1 mouse cellular context compared by ENCODE assay signal in the genomic region with DNA sequence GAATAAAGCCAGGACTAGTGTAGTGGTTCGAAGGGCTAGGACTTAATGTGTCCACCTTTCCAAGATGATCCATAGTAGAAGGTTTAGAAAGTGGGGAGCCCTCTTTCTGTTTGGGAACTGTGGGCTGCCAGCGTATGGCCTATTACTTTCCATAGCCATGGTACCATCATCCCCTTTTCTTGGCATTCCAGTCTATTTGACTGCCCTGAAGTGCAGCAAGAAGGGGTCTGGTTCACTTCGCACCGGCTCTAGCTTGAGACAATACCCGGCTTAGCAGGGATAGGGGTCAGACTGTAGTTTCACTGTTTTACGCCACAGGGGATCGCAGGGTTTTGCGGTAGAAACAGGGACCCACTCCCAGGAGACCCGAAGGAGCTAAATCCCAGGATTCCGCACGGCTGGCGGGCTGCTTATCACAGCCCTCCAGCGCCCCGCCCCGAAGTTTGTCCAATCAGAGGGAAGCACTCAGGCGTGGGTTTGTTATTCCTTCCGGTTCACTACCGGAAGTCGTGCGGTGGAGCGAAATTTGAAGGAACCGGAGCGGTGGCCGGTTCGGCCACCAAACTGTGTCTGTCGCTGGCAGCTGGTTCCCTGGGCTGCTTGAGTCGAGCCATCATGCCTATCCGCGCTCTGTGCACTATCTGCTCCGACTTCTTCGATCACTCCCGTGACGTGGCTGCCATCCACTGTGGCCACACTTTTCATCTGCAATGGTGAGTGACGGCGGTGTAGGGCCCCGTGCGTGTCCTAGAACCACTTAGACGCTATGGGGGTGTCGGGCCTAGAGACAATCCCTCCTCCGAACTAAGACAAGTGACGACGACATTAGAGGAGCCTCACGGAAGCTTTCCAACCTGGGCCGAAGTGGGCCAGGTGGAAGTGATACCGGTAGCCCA.
TF ChIP-seq lines count a peak whose summit lies in the region.

No protein-coding gene starts in this region.

TF ChIP-seq in CH12.LX, 34 proteins besides CTCF, POLR2A, EP300 and RAD21:
- TF ChIP-seq TBP (conservative IDR thresholded peaks at IDR 0.05; ENCODE audit: low read depth, low read length) = peak; percentile 73
- no peak for TF ChIP-seq JUND (conservative IDR thresholded peaks at IDR 0.05; ENCODE audit: low read depth, low read length)
- peak; percentile 57; the same call in 1 of the 2 replicates for TF ChIP-seq MYC (IDR thresholded peaks at IDR 0.05; ENCODE audit: low read depth, low read length)
- TF ChIP-seq HCFC1 (IDR thresholded peaks at IDR 0.05; ENCODE audit: low read depth, low read length) = peak; percentile 86
- TF ChIP-seq MAZ (IDR thresholded peaks at IDR 0.05; ENCODE audit: low read depth, low read length) = 0 out of 2 replicates have a peak, but pooled peaks have one; percentile 39
- TF ChIP-seq ETS1 (conservative IDR thresholded peaks at IDR 0.05; ENCODE audit: low read depth, low read length) = 0 out of 2 replicates have a peak, but pooled peaks have one; percentile 8
- TF ChIP-seq RCOR1 (conservative IDR thresholded peaks at IDR 0.05; ENCODE audit: low read depth, low read length) = no peak
- TF ChIP-seq MXI1 (IDR thresholded peaks at IDR 0.05; ENCODE audit: low read depth, low read length) = peak; percentile 91
- TF ChIP-seq CHD1 (IDR thresholded peaks at IDR 0.05; ENCODE audit: low read depth, low read length) = no peak
- TF ChIP-seq USF2 (conservative IDR thresholded peaks at IDR 0.05; ENCODE audit: low read depth, low read length) = no peak
- TF ChIP-seq POLR2AphosphoS2 (IDR thresholded peaks at IDR 0.05; ENCODE audit: low read depth, low read length) = no peak; the same call in 1 of the 2 replicates
- TF ChIP-seq NRF1 (IDR thresholded peaks at IDR 0.05; ENCODE audit: low read depth, low read length) = 0 out of 2 replicates have a peak, but pooled peaks have one; percentile 13
- TF ChIP-seq ELF1 (IDR thresholded peaks at IDR 0.05; ENCODE audit: low read depth, low read length) = peak; percentile 87
- peak; percentile 99 for TF ChIP-seq SIN3A (IDR thresholded peaks at IDR 0.05; ENCODE audit: low read length)
- no peak for TF ChIP-seq ZC3H11A (IDR thresholded peaks at IDR 0.05; ENCODE audit: low read depth, low read length)
- peak; percentile 17; the same call in 1 of the 2 replicates for TF ChIP-seq BHLHE40 (IDR thresholded peaks at IDR 0.05; ENCODE audit: low read depth, low read length)
- peak; percentile 71 for TF ChIP-seq ZMIZ1 (IDR thresholded peaks at IDR 0.05; ENCODE audit: low read depth, low read length)
- TF ChIP-seq NELFE (IDR thresholded peaks at IDR 0.05; ENCODE audit: low read depth, low read length) = peak; percentile 82
- peak; percentile 96 for TF ChIP-seq E2F4 (IDR thresholded peaks at IDR 0.05; ENCODE audit: insufficient replicate concordance, low read depth, low read length)
- TF ChIP-seq PAX5 (IDR thresholded peaks at IDR 0.05; ENCODE audit: low read length) = no peak
- TF ChIP-seq GABPA (IDR thresholded peaks at IDR 0.05; ENCODE audit: insufficient replicate concordance, low read depth, low read length) = no peak
- TF ChIP-seq MAX (IDR thresholded peaks at IDR 0.05; ENCODE audit: low read length) = peak; percentile 70; the same call in 1 of the 2 replicates
- TF ChIP-seq USF1 (IDR thresholded peaks at IDR 0.05; ENCODE audit: low read depth, low read length) = no peak
- TF ChIP-seq SMC3 (IDR thresholded peaks at IDR 0.05; ENCODE audit: low read depth, low read length) = no peak
- TF ChIP-seq CHD2 (IDR thresholded peaks at IDR 0.05; ENCODE audit: low read length) = peak; percentile 85
- TF ChIP-seq JUN (IDR thresholded peaks at IDR 0.05; ENCODE audit: insufficient read depth, low read depth, low read length) = no peak
- no peak for TF ChIP-seq MAFK (IDR thresholded peaks at IDR 0.05; ENCODE audit: insufficient replicate concordance, low read length)
- TF ChIP-seq ZNF384 (IDR thresholded peaks at IDR 0.05; ENCODE audit: low read depth, low read length) = no peak
- no peak for TF ChIP-seq UBTF (IDR thresholded peaks at IDR 0.05; ENCODE audit: low read depth, low read length)
- TF ChIP-seq KAT2A (IDR thresholded peaks at IDR 0.05; ENCODE audit: insufficient replicate concordance, low read length) = peak; percentile 81
- TF ChIP-seq MEF2A (IDR thresholded peaks at IDR 0.05; ENCODE audit: borderline replicate concordance, low read depth, low read length) = peak; percentile 28; the same call in 1 of the 2 replicates
- peak; percentile 83 for TF ChIP-seq IRF4 (IDR thresholded peaks at IDR 0.05; ENCODE audit: low read depth, low read length)
- peak; percentile 63 for TF ChIP-seq TCF12 (IDR thresholded peaks at IDR 0.05; ENCODE audit: low read depth, low read length)
- no peak for TF ChIP-seq ZKSCAN1 (IDR thresholded peaks at IDR 0.05; ENCODE audit: borderline replicate concordance, low read depth, low read length)
